Mouse (Mus musculus): ENCODE results near the gene Nfib. TPM values are rescaled to one million over a fixed set of nuclear protein-coding genes. Genes with fewer than 3 reads are reported as not detected.

Nfib gene
- polyA plus RNA-seq, 1 experiment = 3.9 TPM

GRCm38 (mm10) chr4:82336951-82337381 is 368.6 kb downstream of the Nfib start:
- TF ChIP-seq POLR2A (IDR thresholded peaks at IDR 0.05; ENCODE audit: control insufficient read depth, extremely low read depth, insufficient read depth, low read length, poor library complexity) = no peak
- no peak for TF ChIP-seq CTCF (IDR thresholded peaks at IDR 0.05; ENCODE audit: borderline replicate concordance, control insufficient read depth, extremely low read depth, insufficient read depth, low read length, poor library complexity)
- Histone ChIP-seq H3K27ac (ENCODE audit: control insufficient read depth, insufficient read depth, low read length) (no peak overlapping the region), H3K27me3 (ENCODE audit: control insufficient read depth, insufficient read depth, low read length) (no peaks in the 10 kb centered on the region), H3K4me3 (ENCODE audit: control insufficient read depth, insufficient read depth, low read length) (no peak overlapping the region), H3K4me1 (replicated peaks; ENCODE audit: control insufficient read depth, insufficient read depth, low read length) (no peaks in the 10 kb centered on the region), H3K36me3 (ENCODE audit: control insufficient read depth, insufficient read depth, low read length) (no peaks in the 10 kb centered on the region)
- WGBS = 93% methylated on average over 11 of the region's 11 CpGs
- DNase-seq = no peak

GRCm38 (mm10) chr4:82335266-82335865 is 370.2 kb downstream of the Nfib start:
- Histone ChIP-seq H3K4me1 (replicated peaks; ENCODE audit: control insufficient read depth, insufficient read depth, low read length) (no peaks in the 10 kb centered on the region), H3K4me3 (ENCODE audit: control insufficient read depth, insufficient read depth, low read length) (no peak overlapping the region), H3K27me3 (ENCODE audit: control insufficient read depth, insufficient read depth, low read length) (no peaks in the 10 kb centered on the region), H3K36me3 (ENCODE audit: control insufficient read depth, insufficient read depth, low read length) (no peaks in the 10 kb centered on the region), H3K27ac (ENCODE audit: control insufficient read depth, insufficient read depth, low read length) (no peak overlapping the region)
- no peak for DNase-seq
- 91% methylated on average over 4 of the region's 4 CpGs for WGBS
- no peak for TF ChIP-seq POLR2A (IDR thresholded peaks at IDR 0.05; ENCODE audit: control insufficient read depth, extremely low read depth, insufficient read depth, low read length, poor library complexity)
- no peak for TF ChIP-seq CTCF (IDR thresholded peaks at IDR 0.05; ENCODE audit: borderline replicate concordance, control insufficient read depth, extremely low read depth, insufficient read depth, low read length, poor library complexity)

- Histone ChIP-seq H3K27me3 (ENCODE audit: control insufficient read depth, insufficient read depth, low read length) (no peaks in the 10 kb centered on the region), H3K36me3 (ENCODE audit: control insufficient read depth, insufficient read depth, low read length) (no peaks in the 10 kb centered on the region), H3K4me1 (replicated peaks; ENCODE audit: control insufficient read depth, insufficient read depth, low read length) (no peaks in the 10 kb centered on the region), H3K27ac (ENCODE audit: control insufficient read depth, insufficient read depth, low read length) (no peak overlapping the region), H3K4me3 (ENCODE audit: control insufficient read depth, insufficient read depth, low read length) (no peak overlapping the region)
- TF ChIP-seq CTCF (IDR thresholded peaks at IDR 0.05; ENCODE audit: borderline replicate concordance, control insufficient read depth, extremely low read depth, insufficient read depth, low read length, poor library complexity) (no peak), POLR2A (IDR thresholded peaks at IDR 0.05; ENCODE audit: control insufficient read depth, extremely low read depth, insufficient read depth, low read length, poor library complexity) (no peak)
- no peak for DNase-seq
- 93% methylated on average over 3 of the region's 3 CpGs for WGBS
Measured at GRCm38 (mm10) chr4:82333413-82333812, 372.1 kb downstream of the Nfib start.

- 59% methylated on average over 4 of the region's 4 CpGs for WGBS
- Histone ChIP-seq H3K27me3 (ENCODE audit: control insufficient read depth, insufficient read depth, low read length) (no peaks in the 10 kb centered on the region), H3K36me3 (ENCODE audit: control insufficient read depth, insufficient read depth, low read length) (no peaks in the 10 kb centered on the region), H3K4me3 (ENCODE audit: control insufficient read depth, insufficient read depth, low read length) (no peak overlapping the region), H3K4me1 (replicated peaks; ENCODE audit: control insufficient read depth, insufficient read depth, low read length) (no peaks in the 10 kb centered on the region), H3K27ac (ENCODE audit: control insufficient read depth, insufficient read depth, low read length) (no peak overlapping the region)
- no peak for TF ChIP-seq CTCF (IDR thresholded peaks at IDR 0.05; ENCODE audit: borderline replicate concordance, control insufficient read depth, extremely low read depth, insufficient read depth, low read length, poor library complexity)
- DNase-seq = no peak
Measured at GRCm38 (mm10) chr4:82330095-82330494, 375.5 kb downstream of the Nfib start.

GRCm38 (mm10) chr4:82326140-82326529 is 379.4 kb downstream of the Nfib start:
- WGBS = 68% methylated on average over 3 of the region's 3 CpGs
- no peak for DNase-seq
- TF ChIP-seq POLR2A (IDR thresholded peaks at IDR 0.05; ENCODE audit: control insufficient read depth, extremely low read depth, insufficient read depth, low read length, poor library complexity) = no peak
- no peak for TF ChIP-seq CTCF (IDR thresholded peaks at IDR 0.05; ENCODE audit: borderline replicate concordance, control insufficient read depth, extremely low read depth, insufficient read depth, low read length, poor library complexity)
- H3K27ac ChIP-seq (ENCODE audit: control insufficient read depth, insufficient read depth, low read length) = no peak overlapping the region
- H3K36me3 ChIP-seq (ENCODE audit: control insufficient read depth, insufficient read depth, low read length) = no peaks in the 10 kb centered on the region
- no peak overlapping the region for H3K4me3 ChIP-seq (ENCODE audit: control insufficient read depth, insufficient read depth, low read length)
- no peaks in the 10 kb centered on the region for H3K4me1 ChIP-seq (replicated peaks; ENCODE audit: control insufficient read depth, insufficient read depth, low read length)
- no peaks in the 10 kb centered on the region for H3K27me3 ChIP-seq (ENCODE audit: control insufficient read depth, insufficient read depth, low read length)

GRCm38 (mm10) chr4:82325409-82326139 is 380.0 kb downstream of the Nfib start:
- Histone ChIP-seq H3K4me1 (replicated peaks; ENCODE audit: control insufficient read depth, insufficient read depth, low read length) (no peaks in the 10 kb centered on the region), H3K27me3 (ENCODE audit: control insufficient read depth, insufficient read depth, low read length) (no peaks in the 10 kb centered on the region), H3K4me3 (ENCODE audit: control insufficient read depth, insufficient read depth, low read length) (no peak overlapping the region), H3K27ac (ENCODE audit: control insufficient read depth, insufficient read depth, low read length) (no peak overlapping the region), H3K36me3 (ENCODE audit: control insufficient read depth, insufficient read depth, low read length) (no peaks in the 10 kb centered on the region)
- TF ChIP-seq CTCF (IDR thresholded peaks at IDR 0.05; ENCODE audit: borderline replicate concordance, control insufficient read depth, extremely low read depth, insufficient read depth, low read length, poor library complexity) (no peak), POLR2A (IDR thresholded peaks at IDR 0.05; ENCODE audit: control insufficient read depth, extremely low read depth, insufficient read depth, low read length, poor library complexity) (no peak)
- 88% methylated on average over 6 of the region's 6 CpGs for WGBS
- DNase-seq = no peak

Measured in thymus, adult 2 months (tissue).